Mouse (Mus musculus) ES-Bruce4 (cell line): Measurements from ENCODE around the gene Akr1d1.

Experiments
- CTCF ChIP-seq: IDR thresholded peaks from one replicate; pipeline ENCODE4 v1.8.1; 2011; ENCODE audit warnings: low read depth, low read length
- POLR2A ChIP-seq: IDR thresholded peaks from one replicate; pipeline ENCODE4 v1.8.1; 2011; ENCODE audit warnings: low read length; ENCODE audit not compliant: insufficient read depth

DNA sequence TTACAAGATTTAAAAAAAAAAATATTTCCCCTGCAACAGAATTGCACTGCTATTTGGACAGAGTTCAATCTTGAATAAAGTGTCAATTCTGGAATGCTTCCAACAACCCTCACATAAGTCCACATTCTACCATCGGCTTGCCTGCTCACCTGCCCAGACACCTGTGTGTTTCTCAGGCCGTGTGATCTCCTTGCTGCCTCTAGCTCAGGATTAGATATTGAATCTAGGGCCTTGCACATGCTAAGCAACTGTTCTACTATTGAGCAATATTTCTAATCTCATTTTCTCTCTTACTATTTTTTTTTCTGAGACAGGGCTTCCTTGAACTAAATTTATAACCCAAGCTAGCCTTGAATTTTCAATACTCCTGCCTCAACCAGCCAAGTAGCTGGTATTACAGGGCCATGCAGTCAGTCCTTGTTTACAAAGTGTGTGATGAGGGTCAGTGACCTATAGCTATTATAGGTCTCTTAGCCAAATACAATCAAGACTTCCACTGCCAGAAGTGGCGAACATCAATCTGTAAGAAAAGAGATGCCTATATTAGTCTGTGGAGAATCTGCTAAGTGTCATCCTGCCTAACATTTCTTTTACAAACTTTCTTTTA lies 23.0 kb upstream of the Akr1d1 start:
- TF ChIP-seq CTCF (no peak), POLR2A (no peak)
